Mouse (Mus musculus): ENCODE data around the gene Cmtm4. TPM values are rescaled to one million over a fixed set of nuclear protein-coding genes. Genes with fewer than 3 reads are reported as not detected.

The Cmtm4 gene
- total RNA-seq (2017) = 0.19 to 0.97 TPM (median 0.64 TPM) in 3 replicates

DNA sequence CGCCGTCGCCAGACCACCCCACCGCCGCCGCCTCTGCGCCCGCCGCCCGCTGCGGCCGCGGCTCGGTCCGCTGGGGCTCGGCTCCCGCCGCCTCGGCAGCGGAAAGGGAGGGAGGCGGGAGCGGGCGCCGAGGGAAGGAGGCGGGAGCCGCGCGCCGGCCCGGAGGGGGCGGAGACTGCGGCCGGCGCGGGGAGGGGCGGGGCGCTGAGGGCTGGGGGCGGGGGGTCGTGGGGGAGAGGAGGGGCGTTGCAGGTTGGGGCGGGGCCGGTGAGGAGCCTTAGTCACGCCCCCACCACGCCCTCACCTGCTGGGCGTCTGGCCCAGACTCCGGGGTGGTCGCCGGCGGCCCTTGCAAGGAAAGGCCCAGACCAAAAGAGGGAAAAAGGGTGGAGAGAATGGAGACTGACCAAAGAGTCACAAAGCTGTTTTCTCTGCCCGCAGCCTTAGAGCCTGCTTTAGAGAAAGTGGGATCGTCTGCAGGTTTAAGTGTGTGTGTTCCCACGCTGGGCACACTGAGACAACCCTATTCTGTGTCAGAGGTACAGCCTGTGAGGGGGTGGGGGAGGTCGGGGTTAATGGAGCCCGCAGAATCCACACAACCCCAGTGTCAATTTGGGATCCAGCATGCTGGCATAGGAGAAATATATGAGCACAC is at the start of gene Cmtm4:
Gene Cmtm4, minus strand, starts transcription at position 105 of the 655 bp plus-strand sequence.
- ATAC-seq (replicated peaks; ENCODE audit: insufficient number of reproducible peaks, low FRiP score, low TSS enrichment, poor library complexity, severe bottlenecking) = no peak

- ATAC-seq (replicated peaks; ENCODE audit: insufficient number of reproducible peaks, low FRiP score, low TSS enrichment, poor library complexity, severe bottlenecking) = no peak
Measured at GRCm38 (mm10) chr8:104445248-104445647, 49.6 kb upstream of the Cmtm4 start.

GRCm38 (mm10) chr8:104443125-104443679 is 47.6 kb upstream of the Cmtm4 start:
- ATAC-seq (replicated peaks; ENCODE audit: insufficient number of reproducible peaks, low FRiP score, low TSS enrichment, poor library complexity, severe bottlenecking) = no peak

- ATAC-seq (replicated peaks; ENCODE audit: insufficient number of reproducible peaks, low FRiP score, low TSS enrichment, poor library complexity, severe bottlenecking) = peak; percentile 87
Measured at GRCm38 (mm10) chr8:104442299-104443124, 46.9 kb upstream of the Cmtm4 start, which contains the start of gene Dync1li2. Gene Dync1li2 (minus strand): TSS chr8:104443047.

DNA sequence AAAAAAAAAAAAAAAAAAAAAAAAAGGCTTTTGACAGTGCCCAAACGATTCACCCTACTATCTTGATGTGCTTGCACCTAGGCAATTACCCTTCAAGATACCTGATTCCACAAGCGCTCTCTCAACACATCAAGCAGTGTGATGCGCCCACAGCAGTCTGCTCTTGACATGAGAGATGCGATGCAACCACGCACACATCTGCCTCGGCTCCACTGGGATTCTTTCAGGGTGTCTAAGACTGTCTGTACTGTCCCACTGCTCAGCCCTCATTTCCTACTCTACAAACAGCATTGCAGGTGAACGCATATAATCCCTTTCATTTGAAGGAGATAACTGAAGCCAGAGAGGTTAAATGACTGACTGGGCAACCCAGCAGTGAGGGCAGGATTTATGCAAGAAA is 46.0 kb upstream of the Cmtm4 start:
- ATAC-seq (replicated peaks; ENCODE audit: insufficient number of reproducible peaks, low FRiP score, low TSS enrichment, poor library complexity, severe bottlenecking) = no peak

- ATAC-seq (replicated peaks; ENCODE audit: insufficient number of reproducible peaks, low FRiP score, low TSS enrichment, poor library complexity, severe bottlenecking) = no peak
Measured at GRCm38 (mm10) chr8:104439461-104439860, 43.9 kb upstream of the Cmtm4 start.

DNA sequence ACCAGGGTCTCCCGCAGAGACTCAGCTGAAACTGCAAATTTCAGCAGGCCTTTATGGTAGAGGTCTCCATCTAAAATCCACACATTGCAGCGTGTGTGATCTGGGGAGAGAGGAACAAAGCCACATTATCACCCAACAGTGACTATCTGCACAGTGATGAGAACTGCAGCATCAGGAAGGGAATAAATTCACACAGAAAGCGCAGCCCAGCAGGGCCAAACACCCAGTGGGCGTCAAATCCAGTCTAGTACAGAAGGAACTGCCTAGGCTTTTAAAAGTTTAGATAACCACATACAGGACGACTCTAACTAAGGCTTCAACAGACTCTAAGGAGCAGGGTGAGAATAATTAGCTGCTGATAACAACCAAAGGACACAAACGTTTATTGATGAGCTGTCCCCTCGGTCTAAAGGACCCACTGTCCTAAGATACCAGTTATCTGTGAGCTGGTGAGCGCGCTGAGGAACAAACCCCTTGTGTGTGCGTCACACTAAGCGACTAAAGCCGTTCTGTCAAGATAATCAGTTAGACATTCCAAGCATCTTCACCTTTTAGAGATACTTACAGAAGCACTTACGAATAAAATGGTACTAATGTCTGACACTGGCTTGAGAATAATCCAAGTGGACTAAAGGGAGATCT is 42.0 kb upstream of the Cmtm4 start:
- ATAC-seq (replicated peaks; ENCODE audit: insufficient number of reproducible peaks, low FRiP score, low TSS enrichment, poor library complexity, severe bottlenecking) = no peak

GRCm38 (mm10) chr8:104436591-104436990 is 41.0 kb upstream of the Cmtm4 start:
- no peak for ATAC-seq (replicated peaks; ENCODE audit: insufficient number of reproducible peaks, low FRiP score, low TSS enrichment, poor library complexity, severe bottlenecking)

DNA sequence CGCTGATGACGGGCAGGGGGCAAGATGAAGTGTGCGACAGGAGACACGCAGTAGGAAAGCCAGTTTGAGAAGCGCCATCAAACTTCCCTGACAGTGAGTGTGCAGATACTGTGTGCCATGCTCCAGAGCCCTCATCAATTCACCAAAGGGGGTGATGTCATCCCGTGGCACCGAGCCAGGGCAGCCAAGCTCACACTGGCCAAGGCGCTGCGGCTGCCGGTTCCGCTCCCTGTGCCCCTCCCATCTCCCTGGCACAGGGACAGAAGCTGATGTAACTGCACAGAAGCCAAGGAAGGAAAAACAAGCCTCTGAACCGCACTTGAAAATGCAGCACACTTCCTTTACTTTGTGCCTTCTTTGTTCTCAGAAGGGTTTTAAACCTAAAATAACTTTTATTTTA is 40.4 kb upstream of the Cmtm4 start:
- ATAC-seq (replicated peaks; ENCODE audit: insufficient number of reproducible peaks, low FRiP score, low TSS enrichment, poor library complexity, severe bottlenecking) = peak; percentile 84

DNA sequence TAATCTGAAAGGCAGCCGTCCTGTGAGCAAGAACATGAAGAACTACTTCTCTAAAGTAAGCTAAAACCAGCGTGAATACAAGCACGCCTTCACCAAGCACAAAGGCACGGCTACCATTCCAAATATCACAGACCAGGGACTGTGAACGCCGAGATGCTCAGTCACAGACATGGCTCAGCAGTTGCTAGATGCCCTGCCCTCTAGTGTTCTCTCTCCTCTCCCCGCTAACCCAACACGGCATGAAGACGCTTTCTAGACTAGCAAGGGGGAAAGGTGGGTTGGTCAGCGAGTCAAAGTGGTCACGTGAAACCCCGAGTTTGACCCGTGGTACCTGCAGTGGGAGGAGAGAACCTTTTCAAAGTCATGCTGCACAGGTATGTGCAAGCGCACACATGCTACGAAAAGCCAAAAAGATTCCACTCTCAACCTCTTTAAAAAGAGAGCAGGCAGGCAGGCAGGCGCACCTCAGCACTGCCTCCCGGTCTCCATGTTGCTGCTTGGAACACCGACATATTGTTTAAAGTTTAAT is 39.3 kb upstream of the Cmtm4 start:
- no peak for ATAC-seq (replicated peaks; ENCODE audit: insufficient number of reproducible peaks, low FRiP score, low TSS enrichment, poor library complexity, severe bottlenecking)

DNA sequence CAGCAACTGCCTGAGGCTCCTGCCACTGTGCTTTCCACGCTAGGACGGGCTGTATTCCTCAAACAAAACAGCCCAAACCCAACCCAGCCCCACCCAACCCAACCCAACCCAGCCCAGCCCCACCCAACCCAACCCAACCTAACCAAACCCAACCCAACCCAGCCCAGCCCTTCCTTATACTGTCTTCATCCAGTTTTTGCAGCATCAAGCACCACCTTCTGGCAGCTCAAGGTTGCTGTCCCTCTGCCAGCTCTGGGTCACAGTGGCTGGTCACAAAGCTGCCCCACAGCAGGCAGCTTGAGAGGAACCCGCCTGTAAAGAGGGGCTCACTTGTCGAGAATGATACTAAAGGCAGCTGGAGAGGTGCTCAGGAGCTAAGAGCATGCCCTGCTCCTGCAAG is 38.7 kb upstream of the Cmtm4 start:
- ATAC-seq (replicated peaks; ENCODE audit: insufficient number of reproducible peaks, low FRiP score, low TSS enrichment, poor library complexity, severe bottlenecking) = no peak

GRCm38 (mm10) chr8:104433191-104433842 is 37.7 kb upstream of the Cmtm4 start:
- ATAC-seq (replicated peaks; ENCODE audit: insufficient number of reproducible peaks, low FRiP score, low TSS enrichment, poor library complexity, severe bottlenecking) = no peak

GRCm38 (mm10) chr8:104432656-104433055 is 37.0 kb upstream of the Cmtm4 start:
- no peak for ATAC-seq (replicated peaks; ENCODE audit: insufficient number of reproducible peaks, low FRiP score, low TSS enrichment, poor library complexity, severe bottlenecking)

DNA sequence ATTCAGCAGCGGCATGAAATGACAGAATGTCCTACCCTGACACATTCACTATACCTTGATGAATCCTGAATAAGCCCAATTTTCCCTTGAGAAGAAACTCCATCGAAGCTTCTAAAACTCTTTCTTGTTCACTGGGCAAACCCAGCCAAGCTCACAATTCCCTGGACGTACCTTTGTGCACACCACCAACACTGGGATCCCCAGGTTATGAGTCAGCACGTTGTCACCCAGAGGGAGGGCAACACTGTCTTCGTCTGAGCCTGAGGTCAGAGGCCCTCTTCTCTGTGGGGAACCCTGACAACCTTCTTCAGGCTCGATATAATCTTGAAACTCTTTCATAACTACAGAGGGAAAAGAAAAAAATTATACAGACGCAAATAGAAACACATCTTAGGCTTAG is 34.6 kb upstream of the Cmtm4 start:
- no peak for ATAC-seq (replicated peaks; ENCODE audit: insufficient number of reproducible peaks, low FRiP score, low TSS enrichment, poor library complexity, severe bottlenecking)

GRCm38 (mm10) chr8:104427703-104428102 is 32.1 kb upstream of the Cmtm4 start:
- no peak for ATAC-seq (replicated peaks; ENCODE audit: insufficient number of reproducible peaks, low FRiP score, low TSS enrichment, poor library complexity, severe bottlenecking)

GRCm38 (mm10) chr8:104422313-104422712 is 26.7 kb upstream of the Cmtm4 start:
- no peak for ATAC-seq (replicated peaks; ENCODE audit: insufficient number of reproducible peaks, low FRiP score, low TSS enrichment, poor library complexity, severe bottlenecking)

GRCm38 (mm10) chr8:104416022-104416421 is 20.4 kb upstream of the Cmtm4 start:
- no peak for ATAC-seq (replicated peaks; ENCODE audit: insufficient number of reproducible peaks, low FRiP score, low TSS enrichment, poor library complexity, severe bottlenecking)

GRCm38 (mm10) chr8:104414204-104414603 is 18.6 kb upstream of the Cmtm4 start:
- no peak for ATAC-seq (replicated peaks; ENCODE audit: insufficient number of reproducible peaks, low FRiP score, low TSS enrichment, poor library complexity, severe bottlenecking)

- ATAC-seq (replicated peaks; ENCODE audit: insufficient number of reproducible peaks, low FRiP score, low TSS enrichment, poor library complexity, severe bottlenecking) = no peak
Measured at GRCm38 (mm10) chr8:104413770-104414169, 18.2 kb upstream of the Cmtm4 start.

All from monocyte, adult 5-6 weeks (primary cell).